Mouse (Mus musculus) heart, postnatal 36 days (tissue): ENCODE measurements around the gene Mysm1. TPM values are rescaled to one million over a fixed set of nuclear protein-coding genes. Genes with fewer than 3 reads are reported as not detected.
A peak's percentile ranks its signal among the peaks of the same experiment; 100 is the strongest.

Experiments used
- DNase-seq, 2 experiments: peaks; one replicate each; pipeline ENCODE4 v3.0.0; 2021 to 2022
- intact Hi-C: fragments of 180-260 bp; cut with DNase I; formaldehyde crosslinking; loops from one replicate; pipeline ENCODE4 v1.15.1; 2025
- total RNA-seq, 2 experiments: library from RNA; stranded (reverse); gene quantifications; 2 replicates each; pipeline ENCODE4 v1.2.3; 2021

The Mysm1 gene
- 10 to 100 TPM in 1 of 2 experiments, 1 to 10 TPM in 1; 7.8 to 10.2 TPM for total RNA-seq

DNA sequence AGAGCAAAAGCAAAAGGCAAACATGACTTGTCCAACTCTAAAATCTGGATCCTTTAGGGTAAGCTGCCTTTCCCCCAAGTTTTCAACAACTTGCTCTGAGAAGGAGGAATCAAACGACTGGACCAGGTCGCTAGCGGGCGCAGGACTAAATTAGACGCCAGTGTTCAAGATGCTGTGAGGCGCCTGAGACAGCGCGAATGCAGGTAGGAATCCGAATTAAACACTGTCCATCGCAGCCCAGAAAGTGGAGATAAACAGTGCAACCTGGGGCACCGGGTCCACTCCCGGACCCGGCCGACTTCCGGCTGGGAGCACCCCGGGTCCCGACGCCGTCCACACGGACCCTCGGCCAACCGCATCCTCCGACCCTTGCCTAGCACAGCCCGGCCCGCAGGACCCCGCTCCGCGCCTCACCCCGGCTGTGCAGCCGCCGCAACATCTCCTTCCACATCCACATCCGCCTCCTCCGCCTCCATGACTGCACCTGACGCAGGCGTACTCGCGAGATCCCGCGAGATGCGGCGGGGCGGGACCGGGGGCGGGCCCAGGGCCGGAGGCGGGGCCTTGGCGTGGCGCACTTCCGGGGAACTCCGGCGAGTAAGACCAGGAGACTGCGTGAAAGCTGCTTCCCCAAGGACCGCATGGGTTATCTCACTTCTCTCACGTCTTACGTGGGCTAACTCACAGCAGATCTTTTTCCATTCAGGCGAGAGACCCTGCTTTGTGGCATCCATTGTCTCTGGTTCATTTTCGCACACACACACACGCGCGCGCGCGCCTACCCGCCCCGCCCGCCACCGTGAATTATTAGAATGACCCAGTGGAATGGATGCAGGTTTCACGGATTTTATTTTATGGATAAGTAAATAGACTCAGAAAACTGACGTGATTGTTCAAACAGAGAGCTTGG, at the start of gene Mysm1:
Gene Mysm1 (minus strand): TSS at position 511 of the 910 bp plus-strand sequence.
- intact Hi-C loops, result no loop called here
- peak; percentile 95 to 96 for DNase-seq

DNA sequence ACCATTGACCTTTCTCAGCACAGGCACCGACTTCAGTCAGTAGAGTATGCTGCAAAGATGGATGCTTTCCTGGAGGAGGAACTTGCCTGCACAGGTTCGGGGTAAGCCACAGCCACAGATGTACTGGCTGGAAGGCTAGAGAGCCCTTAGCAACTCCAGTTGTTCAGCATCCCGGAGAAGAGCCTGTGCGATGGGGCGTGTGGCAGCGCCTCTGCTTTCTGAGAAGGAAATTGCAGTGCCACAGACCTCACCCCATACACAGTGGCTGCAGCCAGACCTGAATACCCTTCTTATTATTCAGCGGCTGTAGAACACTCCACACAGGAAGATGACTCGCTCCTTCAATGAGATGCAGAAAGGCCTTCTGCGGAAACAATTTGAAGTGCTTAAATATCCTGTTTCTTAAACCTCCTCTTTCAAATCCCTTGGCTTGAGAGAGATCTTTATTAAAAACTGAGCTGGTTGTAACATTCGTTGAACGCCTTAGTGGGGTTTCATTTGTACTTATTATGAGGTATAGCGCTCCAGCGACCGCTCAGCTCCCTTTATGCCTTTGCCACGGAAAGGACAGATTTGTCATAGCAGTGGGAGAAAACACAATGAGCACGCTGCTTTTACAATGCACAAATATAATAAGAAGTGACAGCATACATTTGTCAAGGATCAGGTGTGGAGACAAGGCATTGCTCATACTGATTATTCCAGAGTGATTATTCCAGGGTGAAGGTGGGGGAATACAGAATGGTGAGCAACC, 47.1 kb upstream of the Mysm1 start:
- intact Hi-C loops, result no loop called here
- no peak for DNase-seq

DNA sequence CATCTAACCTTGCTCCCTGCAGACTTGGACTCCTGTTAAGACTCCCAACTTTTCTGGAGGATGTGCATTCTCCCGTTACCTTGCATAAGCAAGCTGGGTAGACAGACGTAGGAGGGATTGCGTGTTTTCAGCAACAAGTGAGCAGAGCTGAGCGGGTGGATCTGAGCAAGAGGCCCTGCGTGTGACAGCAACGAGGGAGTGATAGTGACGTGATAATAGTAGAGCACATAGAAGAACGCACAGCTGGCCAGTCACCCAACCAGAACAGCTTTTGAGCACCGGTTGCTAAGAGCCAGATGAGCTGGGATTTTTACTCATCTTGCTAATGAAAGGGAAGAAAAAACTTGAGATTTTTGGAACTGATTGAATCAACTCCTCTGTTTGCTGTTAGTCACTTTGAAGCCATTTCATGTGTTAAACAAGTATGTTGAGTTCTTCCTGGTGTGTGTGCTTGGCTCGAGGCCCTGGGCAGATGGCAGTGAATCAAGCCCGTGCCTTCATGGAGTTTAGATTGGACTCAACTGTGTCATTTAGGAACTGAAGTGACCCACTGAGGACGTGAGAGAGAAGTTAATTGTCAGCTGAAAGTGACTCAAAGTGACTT, 44.6 kb upstream of the Mysm1 start:
- no peak for DNase-seq
- intact Hi-C loops, result no loop called here

DNA sequence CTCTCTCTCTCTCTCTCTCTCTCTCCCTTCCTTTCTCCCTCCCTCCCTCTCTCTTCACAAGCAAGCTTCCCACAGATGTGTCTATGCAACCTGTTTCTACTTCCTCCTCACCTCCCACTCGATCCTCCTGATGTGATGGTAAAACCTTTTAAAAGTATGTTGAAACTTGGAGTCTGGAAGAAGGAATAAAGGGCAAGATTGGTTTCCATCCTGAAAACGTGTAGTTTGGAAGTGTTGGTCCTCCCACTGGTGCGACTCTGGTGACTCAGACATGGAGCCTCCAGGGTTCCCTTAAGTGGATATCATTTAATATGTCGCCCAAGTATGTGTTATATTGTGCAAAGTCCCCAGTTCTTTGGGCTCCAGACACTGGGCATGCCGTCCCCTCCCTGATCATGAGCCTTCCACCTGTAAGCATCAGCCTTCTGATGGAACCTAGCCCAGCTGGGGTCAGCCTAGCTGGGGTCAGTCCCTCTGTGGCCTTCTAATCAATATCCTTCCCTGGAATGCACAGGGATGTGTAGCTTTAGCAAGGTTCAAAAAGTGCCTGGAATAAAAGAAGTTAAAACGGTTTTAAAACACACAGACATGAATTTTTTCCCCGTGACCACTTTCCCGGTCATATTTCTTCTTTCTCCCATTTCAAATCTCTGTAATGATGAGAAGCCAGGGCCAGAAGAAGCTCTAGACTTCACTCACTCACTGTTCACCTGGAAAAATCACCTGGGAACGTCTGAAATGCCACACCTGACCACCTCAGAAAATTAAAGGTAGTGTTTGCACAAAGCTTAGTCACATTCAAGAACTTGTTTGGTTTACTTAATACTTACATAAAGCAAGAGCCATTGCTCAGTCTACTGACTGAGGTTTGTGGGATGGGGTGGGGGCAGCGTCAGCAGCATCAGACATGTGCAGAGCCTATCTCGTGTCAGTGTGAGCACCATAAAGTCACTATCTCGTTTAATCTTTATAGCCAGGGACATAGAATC, 43.0 kb upstream of the Mysm1 start:
- intact Hi-C loops, result no loop called here
- no peak for DNase-seq

DNA sequence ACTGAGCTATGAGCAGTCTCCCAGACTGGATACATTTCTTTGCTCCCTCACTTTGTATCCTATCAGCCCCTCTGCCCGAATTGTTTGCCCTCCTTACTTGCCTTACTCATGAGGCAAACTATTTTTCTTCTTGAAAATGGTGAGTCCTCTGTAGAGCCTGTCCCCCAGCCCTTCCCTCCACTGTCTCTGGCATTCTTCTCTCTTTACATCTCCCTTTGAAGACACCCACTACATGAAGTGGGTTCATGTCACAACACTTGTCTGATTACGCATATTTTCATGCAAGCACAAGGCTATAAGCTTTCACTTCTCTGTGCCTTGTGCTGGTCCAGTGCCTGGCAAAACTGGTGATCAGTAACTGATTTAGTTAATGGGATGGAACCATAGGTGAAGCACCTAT, 41.3 kb upstream of the Mysm1 start:
- intact Hi-C loops, result no loop called here
- no peak for DNase-seq

- no peak for DNase-seq
- intact Hi-C loops, result no loop called here
These were observed 39.3 kb upstream of the Mysm1 start for GRCm38 (mm10) chr4:95018221-95018620.

DNA sequence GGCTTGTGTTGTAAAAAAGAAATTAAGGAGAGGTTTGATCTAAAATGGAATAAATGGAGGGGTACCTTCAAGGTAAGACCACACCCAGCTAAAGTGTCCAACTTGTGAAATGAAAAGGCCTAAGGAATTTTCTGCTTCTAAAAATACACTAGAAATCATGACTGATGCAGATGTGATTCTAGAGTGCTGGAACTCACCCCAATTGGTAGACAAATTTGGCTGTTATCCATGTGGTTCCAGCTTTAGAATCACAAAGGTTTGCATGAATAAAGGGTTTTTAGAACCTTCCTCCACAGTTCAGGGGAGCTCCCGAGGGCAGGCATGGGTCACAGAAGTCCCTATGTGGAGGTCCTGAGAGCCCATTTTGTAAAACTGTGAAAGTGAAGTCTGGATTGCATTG, 33.8 kb upstream of the Mysm1 start:
- DNase-seq, result no peak
- intact Hi-C loops, result no loop called here

GRCm38 (mm10) chr4:95012256-95012655, 33.4 kb upstream of the Mysm1 start:
- intact Hi-C loops, result no loop called here
- no peak for DNase-seq

- peak; percentile 74 to 85 for DNase-seq
- intact Hi-C loops, result loop anchor here (1.0 to 10.0 kb wide), 5 partner anchors 39 to 1016 kb away; no protein-coding TSS in a partner anchor
These were observed 29.5 kb upstream of the Mysm1 start for GRCm38 (mm10) chr4:95008175-95009057.

GRCm38 (mm10) chr4:95007759-95008158, 28.9 kb upstream of the Mysm1 start:
- DNase-seq, result no peak
- intact Hi-C loops, result loop anchor here (1.0 to 10.0 kb wide), 5 partner anchors 40 to 1017 kb away; no protein-coding TSS in a partner anchor

DNA sequence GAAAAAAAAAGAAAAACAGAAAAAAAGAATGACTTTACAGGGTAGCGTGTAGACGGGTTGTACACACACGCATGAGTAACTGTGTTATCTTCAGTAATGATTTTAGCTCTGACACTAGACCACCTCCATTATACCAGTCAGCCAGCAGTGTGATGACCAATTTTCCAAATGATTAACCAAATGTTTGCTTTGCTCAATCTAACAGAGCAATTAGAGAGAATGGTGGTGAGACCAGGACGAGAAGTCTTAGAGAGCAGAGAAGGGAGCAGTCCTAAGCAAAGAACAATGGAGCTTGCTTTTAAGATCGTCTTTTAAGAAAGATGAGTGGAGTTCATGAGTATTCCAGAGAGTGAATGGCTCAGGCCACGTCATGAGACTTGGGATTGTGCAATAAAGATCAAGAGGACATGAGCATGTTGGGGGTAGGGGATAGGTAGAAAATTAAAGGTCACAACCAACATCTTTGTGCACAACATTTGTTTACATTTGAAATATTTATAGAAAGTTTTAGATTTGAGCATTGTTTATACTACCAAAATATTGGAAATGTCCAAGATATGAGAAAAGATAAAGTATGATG, 26.4 kb upstream of the Mysm1 start:
- intact Hi-C loops, result loop anchor here (5.0 to 10.0 kb wide), 2 partner anchors 717 to 1019 kb away; no protein-coding TSS in a partner anchor
- DNase-seq, result no peak

GRCm38 (mm10) chr4:95001043-95001775, 22.3 kb upstream of the Mysm1 start:
- intact Hi-C loops, result loop anchor here (10.0 kb wide), 1 partner anchor 1024 kb away; no protein-coding TSS in a partner anchor
- DNase-seq, result no peak

DNA sequence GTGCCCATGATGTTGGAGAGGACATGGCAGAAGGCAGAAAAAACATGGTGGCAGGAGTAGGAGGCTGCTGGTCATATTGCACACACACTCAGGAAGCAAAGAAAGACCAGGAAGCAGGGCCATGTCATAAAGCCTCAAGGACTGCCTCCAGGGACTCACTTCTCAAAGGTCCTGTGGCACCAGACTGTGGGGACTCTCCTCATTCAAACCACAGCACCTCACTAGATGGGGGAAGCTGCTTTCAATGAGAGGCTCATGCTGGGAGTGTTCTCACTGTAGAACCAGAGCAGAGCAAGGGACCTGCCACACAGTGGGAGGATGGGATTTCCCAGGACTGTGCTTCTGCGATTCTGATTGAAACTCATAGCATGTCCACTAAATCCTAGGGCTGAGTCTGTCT, 21.2 kb upstream of the Mysm1 start:
- intact Hi-C loops, result loop anchor here (10.0 kb wide), 1 partner anchor 1025 kb away; no protein-coding TSS in a partner anchor
- no peak for DNase-seq

DNA sequence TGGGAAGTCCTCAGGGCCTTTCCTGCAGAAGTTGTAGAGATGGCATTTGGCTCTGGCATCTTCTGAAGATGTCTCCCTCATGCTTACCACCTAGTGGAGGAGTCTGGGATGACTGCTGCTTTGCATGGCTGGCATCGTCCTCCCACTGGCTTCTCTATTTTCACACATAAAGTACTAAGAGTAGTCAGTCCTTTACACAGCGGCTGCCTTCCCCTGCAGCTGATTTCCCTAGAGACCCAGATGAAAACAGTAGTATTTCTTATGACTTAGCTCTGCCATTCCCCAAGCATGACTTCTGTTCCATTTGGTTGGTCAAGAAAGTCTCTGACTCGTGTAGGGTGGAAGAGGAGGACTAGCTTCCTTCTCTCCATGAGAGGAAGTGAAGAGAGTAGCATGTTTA, 20.3 kb upstream of the Mysm1 start:
- no peak for DNase-seq

GRCm38 (mm10) chr4:94995862-94996261, 17.0 kb upstream of the Mysm1 start:
- intact Hi-C loops, result no loop called here
- no peak for DNase-seq

More for the DNA sequence above, 20.3 kb upstream of the Mysm1 start:
- intact Hi-C loops, result no loop called here

DNA sequence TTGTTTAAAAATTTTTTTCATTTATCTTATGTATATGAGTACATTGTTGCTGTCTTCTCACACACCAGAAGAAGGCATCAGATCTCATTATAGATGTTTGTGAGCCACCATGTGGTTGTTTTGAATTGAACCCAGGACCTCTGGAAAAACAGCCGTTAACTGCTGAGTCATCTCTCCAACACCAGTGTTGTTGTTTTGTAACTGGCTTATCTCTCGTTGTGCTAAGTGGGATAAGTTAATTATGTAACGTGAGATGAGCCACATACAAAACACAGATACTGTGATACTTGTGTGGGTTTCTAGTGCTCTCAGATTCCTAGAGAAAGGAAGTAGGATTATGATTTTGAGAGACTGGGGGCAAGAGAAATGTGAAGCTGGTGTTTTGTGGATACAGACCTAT, 11.3 kb upstream of the Mysm1 start:
- intact Hi-C loops, result no loop called here
- no peak for DNase-seq

DNA sequence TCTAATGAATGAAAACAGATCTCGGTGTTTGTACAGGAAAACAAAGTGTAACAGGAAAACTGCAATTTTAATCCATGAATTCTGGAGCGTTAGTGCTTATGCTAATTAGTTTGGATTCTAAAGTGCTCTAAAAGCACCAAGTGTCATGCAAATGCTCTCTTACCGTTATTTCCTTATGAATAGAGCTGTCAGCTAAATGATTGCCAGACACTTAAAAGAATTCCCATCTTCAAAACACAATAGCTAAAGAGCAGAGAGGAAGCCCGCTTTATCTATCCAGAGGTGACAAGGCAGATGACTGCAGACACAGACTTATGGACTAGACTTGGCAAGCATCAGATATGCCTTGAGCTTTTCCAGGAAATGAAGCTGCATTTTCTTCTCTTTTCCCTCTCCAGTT, 8.8 kb upstream of the Mysm1 start:
- DNase-seq, result no peak
- intact Hi-C loops, result no loop called here

DNA sequence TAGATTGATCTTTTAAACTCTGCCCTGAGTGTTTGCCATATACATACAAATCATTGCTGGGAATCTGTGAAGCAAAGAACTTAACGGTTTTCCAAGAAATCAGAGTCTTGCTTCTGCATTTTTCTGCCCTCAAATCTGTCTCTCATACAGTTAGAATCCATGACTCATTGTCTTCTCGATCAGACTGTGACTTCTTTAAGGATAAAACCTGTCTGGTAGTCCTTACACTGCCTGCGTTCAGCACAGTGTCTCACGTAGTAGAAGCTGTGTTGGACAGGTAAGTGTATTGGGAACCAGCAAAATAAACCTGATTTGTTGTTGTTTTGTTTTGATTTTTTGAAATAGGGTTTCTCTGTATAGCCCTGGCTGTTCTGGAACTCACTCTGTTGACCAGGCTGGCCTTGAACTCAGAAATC, 608 bp upstream of the Mysm1 start:
- intact Hi-C loops, result no loop called here
- DNase-seq, result no peak
